Mouse (Mus musculus) cortical plate, adult 2 months (tissue): ENCODE results near the gene H2al1e. TPM values are rescaled to one million over a fixed set of nuclear protein-coding genes. Genes with fewer than 3 reads are reported as not detected.
"Not testable (repeated sequence)": the region's sequence is repeated elsewhere in the genome, so short reads cannot be mapped to it uniquely, and the experiment has no call there.

Source experiments
- H3K27ac ChIP-seq: fragments of 200-500 bp; 2 replicates; pipeline ENCODE4 v1.5.1; 2012; ENCODE audit warnings: low read length, control low read depth, inconsistent platforms; ENCODE audit not compliant: insufficient read depth
- H3K4me1 ChIP-seq: fragments of 200-500 bp; 2 replicates; pipeline ENCODE4 v1.6.1; 2011; ENCODE audit warnings: low read length; ENCODE audit not compliant: control insufficient read depth, insufficient read depth
- H3K4me3 ChIP-seq: fragments of 200-500 bp; 2 replicates; pipeline ENCODE4 v1.5.1; 2011; ENCODE audit warnings: mild to moderate bottlenecking, low read length, control low read depth; ENCODE audit not compliant: insufficient read depth
- CTCF ChIP-seq: fragments of 200-500 bp; IDR thresholded peaks from 2 replicates; pipeline ENCODE4 v1.5.1; 2011; ENCODE audit warnings: mild to moderate bottlenecking, control low read depth, low read length; ENCODE audit not compliant: insufficient read depth; ENCODE audit errors: extremely low read depth
- POLR2A ChIP-seq: fragments of 200-500 bp; IDR thresholded peaks from 2 replicates; pipeline ENCODE4 v1.6.1; 2011; ENCODE audit warnings: mild to moderate bottlenecking, low read length, control low read depth; ENCODE audit not compliant: insufficient read depth; ENCODE audit errors: extremely low read depth
- polyA plus RNA-seq: library from polyadenylated mRNA; depleted of rRNA; stranded (reverse); fragments of >200 nt; gene quantifications from 2 replicates; pipeline ENCODE4 v1.2.3, GENCODE M21; 2012; rRNA removed

H2al1e gene
- polyA plus RNA-seq: not detected in 2 replicates

GRCm38 (mm10) chrX:11311634-11312033 lies at the start of gene H2al1e:
Gene H2al1e (plus strand): TSS chrX:11311934.
- not testable (repeated sequence) for H3K27ac ChIP-seq, H3K4me3 ChIP-seq, H3K4me1 ChIP-seq

- Histone ChIP-seq H3K27ac (no peak overlapping the region), H3K4me1 (no peaks in the 10 kb centered on the region), H3K4me3 (no peak overlapping the region)
- TF ChIP-seq POLR2A: no peak
- no peak for TF ChIP-seq CTCF
These were observed 46.8 kb upstream of the H2al1e start for GRCm38 (mm10) chrX:11264918-11265317.

- no peak overlapping the region for H3K4me3 ChIP-seq
- no peak for TF ChIP-seq CTCF
- TF ChIP-seq POLR2A: no peak
- H3K27ac ChIP-seq: no peak overlapping the region
- no peaks in the 10 kb centered on the region for H3K4me1 ChIP-seq
These were observed 43.9 kb upstream of the H2al1e start for GRCm38 (mm10) chrX:11267791-11268190.

- Histone ChIP-seq H3K27ac (no peak overlapping the region), H3K4me3 (no peak overlapping the region), H3K4me1 (no peaks in the 10 kb centered on the region)
- no peak for TF ChIP-seq CTCF
- no peak for TF ChIP-seq POLR2A
These were observed 42.7 kb upstream of the H2al1e start for GRCm38 (mm10) chrX:11269074-11269473.

GRCm38 (mm10) chrX:11273190-11273589 lies 38.5 kb upstream of the H2al1e start:
- Histone ChIP-seq H3K27ac (no peak overlapping the region), H3K4me1 (peaks cover 1% of the 10 kb centered on the region; the same call in 1 of the 2 replicates), H3K4me3 (no peak overlapping the region)
- TF ChIP-seq CTCF (no peak), POLR2A (no peak)

- Histone ChIP-seq H3K27ac (no peak overlapping the region), H3K4me3 (no peak overlapping the region), H3K4me1 (peaks cover 1% of the 10 kb centered on the region; the same call in 1 of the 2 replicates)
- TF ChIP-seq CTCF (no peak), POLR2A (no peak)
These were observed 34.7 kb upstream of the H2al1e start for GRCm38 (mm10) chrX:11277083-11277482.

- TF ChIP-seq POLR2A: no peak
- TF ChIP-seq CTCF: no peak
- H3K4me1 ChIP-seq: peaks cover 1% of the 10 kb centered on the region; the same call in 1 of the 2 replicates
- no peak overlapping the region for H3K27ac ChIP-seq
- H3K4me3 ChIP-seq: no peak overlapping the region
These were observed 31.0 kb upstream of the H2al1e start for GRCm38 (mm10) chrX:11280741-11281140.

GRCm38 (mm10) chrX:11288306-11288882 lies 23.3 kb upstream of the H2al1e start:
- no peaks in the 10 kb centered on the region for H3K4me1 ChIP-seq
- TF ChIP-seq POLR2A (no peak), CTCF (no peak)
- H3K4me3 ChIP-seq: no peak overlapping the region
- no peak overlapping the region for H3K27ac ChIP-seq

GRCm38 (mm10) chrX:11289244-11289643 lies 22.5 kb upstream of the H2al1e start:
- Histone ChIP-seq H3K27ac (no peak overlapping the region), H3K4me3 (no peak overlapping the region), H3K4me1 (no peaks in the 10 kb centered on the region)
- TF ChIP-seq POLR2A (no peak), CTCF (no peak)

- not testable (repeated sequence) for H3K27ac ChIP-seq, H3K4me3 ChIP-seq, H3K4me1 ChIP-seq
These were observed 12.8 kb upstream of the H2al1e start, which contains the start of gene H2al1a for GRCm38 (mm10) chrX:11298957-11299356. Gene H2al1a (plus strand): TSS chrX:11299257.

GRCm38 (mm10) chrX:11302132-11302531 lies 9.6 kb upstream of the H2al1e start, which contains the start of gene H2al1b:
Gene H2al1b (plus strand): TSS chrX:11302432.
- H3K4me1 ChIP-seq, H3K27ac ChIP-seq, H3K4me3 ChIP-seq: not testable (repeated sequence)

- H3K27ac ChIP-seq, H3K4me3 ChIP-seq, H3K4me1 ChIP-seq: not testable (repeated sequence)
These were observed 6.4 kb upstream of the H2al1e start, which contains the start of gene H2al1c for GRCm38 (mm10) chrX:11305355-11305754. Gene H2al1c (plus strand): TSS chrX:11305655.

- not testable (repeated sequence) for H3K4me1 ChIP-seq, H3K4me3 ChIP-seq, H3K27ac ChIP-seq
These were observed 3.2 kb upstream of the H2al1e start, which contains the start of gene H2al1d for GRCm38 (mm10) chrX:11308524-11308923. Gene H2al1d (plus strand): TSS chrX:11308824.

GRCm38 (mm10) chrX:11314858-11315257 lies 3.1 kb downstream of the H2al1e start, which contains the start of gene H2al1f:
Gene H2al1f (plus strand): TSS chrX:11315158.
- not testable (repeated sequence) for H3K4me1 ChIP-seq, H3K27ac ChIP-seq, H3K4me3 ChIP-seq

- not testable (repeated sequence) for H3K4me1 ChIP-seq
These were observed 6.2 kb downstream of the H2al1e start, which contains the start of gene H2al1g for GRCm38 (mm10) chrX:11317956-11318355. Gene H2al1g (plus strand): TSS chrX:11318256.

More at GRCm38 (mm10) chrX:11317956-11318355, 6.2 kb downstream of the H2al1e start, which contains the start of gene H2al1g:
- H3K27ac ChIP-seq, H3K4me3 ChIP-seq: not testable (repeated sequence)
